Mouse (Mus musculus) gastrocnemius, postnatal 25 days (tissue): ENCODE measurements around the gene Myadml2. TPM values are rescaled to one million over a fixed set of nuclear protein-coding genes. Genes with fewer than 3 reads are reported as not detected.

Experiments used
- DNase-seq: peaks from one replicate; pipeline ENCODE4 v3.0.0; 2022
- total RNA-seq, 2 experiments: library from RNA; stranded (reverse); gene quantifications; 1 replicate in 1 of 2; 2 replicates in 1 of 2; pipeline ENCODE4 v1.2.3; 2021

Myadml2 gene
- total RNA-seq, 2 experiments from 2014 or later, result 121 to 134 TPM

DNA sequence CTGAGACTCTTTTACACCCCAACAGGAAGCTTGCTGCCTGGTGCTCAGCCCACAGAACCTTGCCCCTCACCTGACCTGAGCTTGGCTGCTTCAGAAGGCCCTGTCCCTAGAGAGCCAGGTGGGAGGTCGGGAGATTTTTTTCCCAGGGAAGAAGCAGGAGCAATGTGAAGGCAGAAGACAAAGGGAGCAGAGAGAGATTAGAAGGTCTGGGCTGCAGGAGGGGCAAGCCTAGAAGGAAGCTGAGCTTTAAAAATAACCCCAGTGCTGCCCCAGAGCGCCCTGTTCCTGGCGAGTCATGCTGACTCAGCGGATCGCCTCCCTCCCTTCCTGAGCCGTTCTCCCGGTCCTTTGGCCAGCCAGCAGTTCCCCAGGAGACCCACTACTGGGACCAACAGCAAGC, 18.0 kb downstream of the Myadml2 start:
- peak; percentile 72 for DNase-seq

DNA sequence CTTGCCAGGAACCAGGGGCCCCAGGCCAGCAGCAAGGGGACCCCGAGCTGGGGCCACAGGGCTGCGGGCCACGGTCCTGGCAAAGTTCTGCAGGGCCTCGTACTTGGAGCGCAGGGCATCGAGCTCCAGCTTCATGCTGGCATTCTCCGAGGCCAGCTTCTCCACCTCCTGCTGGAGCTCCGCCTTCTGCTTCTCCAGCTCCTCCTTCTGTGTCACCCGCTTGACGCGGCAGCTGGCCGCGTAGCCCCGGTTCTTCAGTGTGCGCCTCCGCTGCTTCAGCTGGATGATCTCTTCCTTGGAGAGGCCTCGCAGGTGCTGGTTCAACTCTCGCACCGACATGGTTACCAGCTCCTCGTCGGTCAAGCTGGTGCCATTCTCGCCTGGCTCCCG, 18.6 kb downstream of the Myadml2 start:
- peak; percentile 56 for DNase-seq

- peak; percentile 15 for DNase-seq
Measured at GRCm38 (mm10) chr11:120628601-120629340, 19.2 kb downstream of the Myadml2 start.

DNA sequence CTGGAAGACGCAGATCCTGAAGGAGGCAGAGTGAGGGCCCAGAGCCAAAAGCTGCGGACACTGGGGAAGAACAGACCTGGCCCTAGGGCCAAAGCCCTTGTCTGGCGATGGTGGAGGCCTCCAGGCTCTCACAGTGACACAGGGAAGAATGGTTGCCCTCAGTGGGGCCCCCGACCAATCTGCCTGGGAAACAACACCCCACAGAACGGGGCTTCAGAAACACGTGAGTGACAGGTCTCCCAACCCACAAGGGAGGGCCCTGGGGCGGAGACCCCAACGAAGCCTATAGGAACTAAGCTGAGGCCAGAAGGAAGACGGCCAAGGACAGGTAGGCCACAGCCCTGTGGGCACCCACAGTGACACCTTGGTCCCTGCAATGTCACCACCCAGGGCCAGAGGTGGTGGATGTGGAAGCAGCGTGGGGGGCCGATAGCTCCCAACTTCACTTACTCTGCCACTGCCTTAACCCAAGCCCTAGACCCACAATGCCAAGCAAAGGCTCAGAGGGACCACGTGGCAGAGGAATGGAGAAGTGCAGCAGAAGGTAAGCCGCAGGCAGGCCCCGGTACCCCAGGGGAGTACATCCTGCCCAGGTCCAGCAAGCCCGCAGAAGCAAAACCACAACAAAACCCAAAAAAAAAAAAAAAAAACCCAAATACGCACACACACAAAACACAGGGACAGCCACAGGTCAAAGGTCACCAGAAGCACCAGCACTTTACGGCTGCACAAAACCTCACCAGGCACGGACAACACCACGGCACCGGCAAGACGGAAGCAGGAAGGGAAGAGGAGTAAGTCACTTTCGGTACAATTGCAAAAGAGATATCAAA, 20.3 kb downstream of the Myadml2 start:
- DNase-seq, result no peak

GRCm38 (mm10) chr11:120626785-120627467, 21.0 kb downstream of the Myadml2 start:
- no peak for DNase-seq

GRCm38 (mm10) chr11:120625152-120625775, 22.7 kb downstream of the Myadml2 start, which contains the start of gene Sirt7:
TSS of gene Sirt7 (minus strand) at chr11:120625240.
- DNase-seq, result no peak

DNA sequence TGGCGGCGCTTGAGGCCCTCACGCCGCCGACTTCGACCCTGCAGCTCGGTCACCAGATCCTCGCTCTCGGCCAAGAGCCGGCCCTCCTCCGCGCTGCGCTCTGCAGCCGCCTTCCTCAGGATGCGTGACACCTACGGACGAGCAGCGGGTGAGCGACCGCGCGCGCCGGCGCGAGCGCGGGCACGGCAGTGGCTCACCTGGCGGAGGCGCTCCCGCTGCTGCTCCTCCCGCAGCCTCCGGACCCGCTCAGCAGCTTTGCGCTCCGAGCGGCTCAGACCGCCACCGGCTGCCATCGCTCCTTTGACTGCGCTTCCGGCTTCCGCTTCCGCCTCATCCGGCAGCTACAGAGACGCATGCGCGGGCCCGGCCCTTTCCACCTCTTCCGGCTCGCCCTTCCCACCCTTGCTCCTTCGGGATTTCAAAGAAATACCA, 23.3 kb downstream of the Myadml2 start:
- peak; percentile 82 for DNase-seq

DNA sequence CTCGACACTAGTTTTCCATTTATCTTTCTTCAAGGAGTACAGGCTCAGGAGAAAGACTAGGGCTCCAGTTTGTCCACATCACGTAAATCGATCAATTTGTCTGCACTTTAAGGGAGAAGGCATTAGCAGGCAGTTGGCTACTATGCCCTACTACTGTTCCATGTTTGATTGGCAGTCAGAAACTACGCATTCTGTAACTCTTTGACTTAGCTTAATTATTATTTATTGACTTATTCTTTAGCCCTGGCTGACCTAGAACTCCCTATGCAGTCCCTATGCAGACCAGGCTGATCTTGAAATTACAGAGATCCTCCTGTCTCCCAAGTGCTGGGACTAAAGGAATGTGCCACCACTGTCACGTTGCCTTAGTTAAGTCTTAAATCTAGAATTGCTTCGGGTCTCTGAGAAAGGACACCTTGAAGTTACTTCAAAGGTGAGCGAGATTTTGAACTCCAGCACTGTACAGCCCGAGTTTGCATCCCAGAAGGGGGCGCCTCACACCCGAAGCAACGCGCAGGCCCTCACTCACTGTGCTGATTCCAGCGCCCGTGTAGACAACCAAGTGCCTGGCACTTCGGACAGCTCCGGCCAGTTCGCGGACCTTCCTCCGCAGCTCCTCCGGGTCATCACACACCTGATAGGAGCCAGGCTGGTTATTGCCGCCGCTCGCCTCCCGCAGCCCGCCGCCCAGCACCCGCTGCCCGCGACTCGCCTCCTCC, 23.8 kb downstream of the Myadml2 start:
- peak; percentile 63 for DNase-seq

DNA sequence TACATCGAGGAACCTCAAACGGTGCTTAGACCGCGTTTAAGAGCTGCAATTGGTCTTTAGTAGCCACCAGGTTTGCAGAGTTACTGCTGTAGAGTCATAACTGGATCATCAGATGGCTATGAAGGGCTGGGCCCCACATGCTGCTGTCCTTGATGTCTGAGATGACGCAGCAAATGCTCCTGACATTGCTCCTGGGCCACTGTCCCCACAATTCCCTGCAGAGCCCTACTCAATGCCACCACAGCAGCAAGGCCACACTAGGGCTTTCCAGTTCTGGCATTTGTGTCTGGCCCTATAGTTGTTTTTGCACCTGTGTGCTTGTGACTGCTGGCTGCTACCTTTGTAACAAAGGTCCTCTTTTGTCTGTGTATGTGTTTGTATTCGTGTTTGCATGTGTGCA, 25.2 kb downstream of the Myadml2 start:
- no peak for DNase-seq

DNA sequence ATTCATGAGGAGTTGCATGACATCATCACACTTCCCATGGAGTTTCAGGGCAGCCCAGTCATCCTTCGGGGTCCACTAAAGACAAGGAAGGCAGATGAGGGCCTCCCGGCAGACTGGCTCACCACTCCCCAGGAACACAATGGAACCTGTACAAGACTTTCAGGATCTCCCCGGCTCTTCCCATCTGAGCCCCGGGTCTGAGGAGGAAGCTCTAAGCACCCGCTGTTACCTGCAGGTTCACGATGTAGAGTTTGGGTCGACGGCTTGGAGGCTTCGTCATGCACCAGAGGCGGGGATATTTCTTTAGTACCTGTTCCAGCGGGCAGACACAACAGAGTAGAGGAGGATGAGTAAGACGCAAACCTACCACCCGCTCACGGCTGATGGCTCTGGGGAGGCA, 27.8 kb downstream of the Myadml2 start:
- DNase-seq, result no peak

DNA sequence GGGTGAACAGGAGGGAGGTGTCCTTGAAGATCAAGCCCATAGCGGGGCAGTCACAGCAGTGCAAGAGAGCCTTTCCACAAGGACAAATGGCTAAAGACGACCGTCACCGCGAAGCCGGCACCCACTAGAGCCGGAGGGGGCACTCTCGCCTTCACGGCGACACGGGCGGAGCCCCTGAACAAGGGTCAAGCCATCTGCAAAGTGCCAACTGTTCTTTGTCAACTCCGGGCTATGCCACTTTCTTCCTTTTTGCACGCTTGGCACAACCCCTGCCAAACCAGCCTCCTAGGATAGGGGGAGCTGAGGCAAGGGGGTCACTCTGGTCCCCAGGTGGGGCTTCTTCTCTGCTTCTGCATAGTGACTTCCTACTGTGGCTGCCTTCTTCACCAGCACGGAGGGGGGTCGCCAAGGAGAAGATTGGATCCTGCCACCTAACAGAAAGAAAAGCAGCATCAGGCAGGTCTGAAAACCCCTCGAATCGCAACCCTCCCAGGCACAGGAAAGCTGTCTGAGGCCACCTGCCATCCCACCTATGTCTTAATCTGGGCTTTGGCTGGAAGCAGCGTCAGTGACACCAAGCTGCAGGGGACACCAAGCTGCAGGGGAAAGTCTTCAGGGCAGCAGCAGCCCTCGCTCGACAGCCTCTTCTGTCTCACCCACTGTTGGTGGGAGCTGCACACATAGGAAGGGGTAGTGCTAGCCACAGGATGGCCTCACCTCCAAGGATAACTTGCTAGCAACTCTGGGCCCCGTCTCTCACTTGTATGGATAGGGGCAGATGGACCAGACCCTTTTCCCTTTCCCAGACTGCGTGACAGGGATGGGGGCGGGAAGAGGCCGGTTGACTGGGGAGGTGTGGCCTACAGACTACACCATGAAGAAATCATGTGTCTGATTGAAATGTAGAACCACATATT, 29.1 kb downstream of the Myadml2 start:
- DNase-seq, result no peak

DNA sequence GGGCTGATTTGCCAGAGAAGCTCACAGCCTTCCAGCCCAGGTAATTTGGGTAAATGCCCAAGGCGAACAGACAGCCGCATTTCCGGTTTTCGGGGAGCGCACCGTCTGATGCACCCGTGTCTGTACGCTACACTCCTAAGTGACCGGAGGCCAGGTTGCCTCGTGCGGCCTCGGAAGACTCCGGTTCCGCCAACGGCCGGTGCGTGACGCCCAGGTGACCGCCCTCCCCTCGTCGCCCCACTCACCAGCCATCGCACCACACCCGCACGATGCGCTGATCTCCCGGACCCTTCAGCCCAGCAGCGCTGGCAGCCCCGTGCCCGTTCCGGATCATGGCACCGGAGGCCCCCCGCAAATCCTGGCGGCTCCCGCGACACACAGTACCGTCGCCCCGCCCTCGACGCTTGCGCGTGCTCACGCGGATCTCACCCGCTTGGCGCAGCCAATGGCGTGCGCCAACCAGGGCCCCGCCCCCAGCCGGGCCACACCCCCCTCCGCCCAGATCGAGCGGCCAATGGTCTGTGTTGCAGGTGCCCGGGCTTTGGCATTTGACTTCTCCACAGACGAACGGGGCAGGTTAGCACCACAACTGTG, 30.3 kb downstream of the Myadml2 start, which contains the start of gene Pcyt2:
TSS of gene Pcyt2 (minus strand) at position 418 of the 594 bp plus-strand sequence.
- peak; percentile 94 for DNase-seq

GRCm38 (mm10) chr11:120616617-120617294, 31.2 kb downstream of the Myadml2 start:
- no peak for DNase-seq

DNA sequence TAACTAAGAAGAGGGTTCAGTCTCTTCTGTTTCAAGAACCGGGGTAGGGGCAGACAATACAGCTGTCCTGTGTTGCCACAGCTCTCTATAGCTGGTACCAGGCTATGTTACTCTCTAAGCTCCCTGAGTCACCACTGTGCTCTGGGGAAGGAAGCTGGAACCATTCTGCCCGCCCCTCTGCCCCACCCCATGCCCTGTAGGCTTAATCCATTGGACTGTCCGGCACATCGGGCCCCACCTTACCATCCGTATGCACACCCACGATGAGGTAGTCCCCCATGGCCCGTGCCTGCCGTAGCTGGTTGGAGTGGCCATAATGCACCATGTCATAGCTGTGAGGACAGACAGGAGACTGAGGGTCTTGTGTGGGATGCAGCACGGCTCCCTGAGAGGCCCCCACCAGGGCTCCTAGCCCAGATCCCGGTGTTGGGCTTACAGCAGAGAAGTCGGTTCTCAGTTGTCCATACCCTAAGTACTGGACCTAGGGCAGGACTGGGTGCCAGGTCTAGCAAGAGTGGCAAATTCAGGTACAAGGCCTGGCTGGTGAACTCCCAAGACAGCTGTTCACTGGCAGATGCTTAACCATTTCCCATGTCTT, 32.3 kb downstream of the Myadml2 start:
- DNase-seq, result no peak

GRCm38 (mm10) chr11:120615167-120615566, 32.8 kb downstream of the Myadml2 start:
- no peak for DNase-seq

DNA sequence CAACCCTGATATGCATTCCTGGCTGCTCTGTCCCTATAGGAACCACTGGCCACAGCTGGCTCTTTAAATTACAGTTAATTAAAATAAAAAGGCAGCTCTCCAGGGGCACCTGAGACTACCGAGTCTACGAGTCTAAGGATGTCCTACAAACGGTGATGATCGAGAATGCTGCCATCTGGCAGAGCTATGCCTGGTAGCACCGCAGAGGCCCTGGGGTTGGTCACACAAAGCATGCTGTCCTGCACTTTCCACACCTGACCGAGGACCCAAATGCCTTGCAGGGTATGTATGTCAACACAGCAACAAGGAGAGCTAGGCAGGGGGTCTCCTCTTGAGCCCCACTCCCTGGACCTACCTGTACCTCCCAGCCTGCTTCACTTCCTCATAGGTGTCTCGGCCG, 34.0 kb downstream of the Myadml2 start:
- no peak for DNase-seq

DNA sequence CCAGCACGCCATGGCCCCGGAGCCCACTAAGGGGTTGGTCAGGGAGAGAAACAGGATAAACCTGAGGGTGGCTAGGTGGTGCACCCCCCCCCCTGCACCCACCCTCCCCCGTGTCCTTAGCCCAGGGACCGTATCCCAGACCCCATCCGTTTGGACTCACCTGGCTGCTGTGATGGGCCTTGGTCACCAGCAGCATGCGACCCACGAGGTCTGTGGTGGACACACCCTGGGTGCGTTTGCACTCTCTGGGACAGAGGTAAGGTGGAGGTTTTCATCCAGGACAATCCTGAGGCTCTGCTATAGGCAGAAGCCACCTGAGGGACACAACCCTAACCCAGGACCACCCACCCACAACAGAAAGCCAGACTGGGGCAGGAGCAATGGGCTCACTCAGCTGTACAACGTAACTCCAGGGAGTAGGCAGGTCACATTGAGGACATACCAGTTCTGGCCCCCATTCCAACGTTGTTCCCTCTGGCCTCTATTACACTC, 34.4 kb downstream of the Myadml2 start:
- DNase-seq, result no peak

GRCm38 (mm10) chr11:120612763-120613162, 35.2 kb downstream of the Myadml2 start:
- peak; percentile 68 for DNase-seq
